Mouse (Mus musculus) liver, adult 2 months (tissue): ENCODE results near the gene Peak1.

ENCODE experiments used
- CTCF ChIP-seq: fragments of 200-500 bp; IDR thresholded peaks from 2 replicates; pipeline ENCODE4 v1.5.1; 2011; ENCODE audit warnings: low read depth, low read length, control low read depth
- POLR2A ChIP-seq: fragments of 200-500 bp; IDR thresholded peaks from 2 replicates; pipeline ENCODE4 v1.6.1; 2011; ENCODE audit warnings: low read length, control low read depth; ENCODE audit not compliant: insufficient read depth; ENCODE audit errors: extremely low read depth

GRCm38 (mm10) chr9:56152482-56153007, 265.3 kb downstream of the Peak1 start:
- TF ChIP-seq CTCF, result no peak
- no peak for TF ChIP-seq POLR2A
